Comparison of ENCODE assay signal across 24 mouse cellular contexts in genomic region chr5:125546293-125546692, GRCm38 (mm10). TPM values are rescaled to one million over a fixed set of nuclear protein-coding genes. Genes with fewer than 3 reads are reported as not detected.
DNase-seq lines count a peak whose midpoint lies in the region; ATAC-seq and TF ChIP-seq lines count a peak whose summit lies in the region.
"Had no signal": no experiment of that assay in that cellular context is flagged by ENCODE, and none has a peak within 500 bp of the region (broad histone marks: within the 10 kb centered on the region; RNA-seq: fewer than 3 reads in every experiment).

No protein-coding gene starts in this region.

- no peak for DNase-seq in layer of hippocampus, adult 2 months (ENCODE audit: low spot score in 2 of 2)
- no peak for DNase-seq in layer of hippocampus, postnatal 14 days (ENCODE audit: low spot score in 2 of 2)
- peak; percentile 60 for DNase-seq in ES-CJ7 (ENCODE audit: low read depth, low spot score)
- no peak for DNase-seq in right cerebral cortex, adult 2 months (ENCODE audit: low spot score in 2 of 2)
- DNase-seq in thymus, postnatal 36 days = no peak
- DNase-seq: adrenal gland, postnatal 36 days; cerebellum, adult 18-20 months; cerebellum, postnatal 25 days; embryo, embryonic 11 days; gastrocnemius, postnatal 10 days; heart, adult 11 months; heart, postnatal 4 days; liver, postnatal 0 days; lung, postnatal 10 days; thymus, adult 18-20 months had no signal

- no peak for TF ChIP-seq CTCF in layer of hippocampus, adult 2 months (conservative IDR thresholded peaks at IDR 0.05)
- TF ChIP-seq CTCF in E14TG2a.4 (conservative IDR thresholded peaks at IDR 0.05; ENCODE audit: low read length) = no peak

- no peak overlapping the region for H3K4me2 ChIP-seq in hindbrain, embryonic 16.5 days (ENCODE audit: low read length)
- H3K4me2 ChIP-seq: neural tube, embryonic 12.5 days; stomach, embryonic 15.5 days had no signal

- no peaks in the 10 kb centered on the region for H3K36me3 ChIP-seq in E14TG2a.4 (ENCODE audit: insufficient read depth, low read length)
- H3K36me3 ChIP-seq in hindbrain, embryonic 16.5 days (ENCODE audit: control insufficient read depth, insufficient read depth, low read length) = no peaks in the 10 kb centered on the region
- H3K36me3 ChIP-seq: G1E; neural tube, embryonic 12.5 days; stomach, embryonic 15.5 days had no signal

- H3K9ac ChIP-seq in hindbrain, embryonic 16.5 days (ENCODE audit: low read depth, low read length) = peak overlapping the region; percentile 2; the same call in 1 of the 2 replicates
- H3K9ac ChIP-seq: liver, postnatal 0 days; neural tube, embryonic 12.5 days; stomach, embryonic 15.5 days had no signal

- H3K27ac ChIP-seq in layer of hippocampus, adult 2 months = peak overlapping the region; percentile 59
- H3K27ac ChIP-seq in hindbrain, embryonic 16.5 days (ENCODE audit: low read depth, low read length) = peak overlapping the region; percentile 55; the same call in 1 of the 2 replicates
- H3K27ac ChIP-seq: neural tube, embryonic 12.5 days; stomach, embryonic 15.5 days had no signal

- peaks cover 6% of the 10 kb centered on the region; the same call in 1 of the 2 replicates for H3K27me3 ChIP-seq in E14TG2a.4 (ENCODE audit: insufficient read depth, low read length)
- no peaks in the 10 kb centered on the region for H3K27me3 ChIP-seq in hindbrain, embryonic 16.5 days (replicated peaks; ENCODE audit: control insufficient read depth, insufficient read depth, low read length)
- H3K27me3 ChIP-seq: stomach, embryonic 15.5 days had no signal

- H3K9me3 ChIP-seq in E14TG2a.4 (ENCODE audit: low read length) = no peaks in the 10 kb centered on the region
- no peaks in the 10 kb centered on the region for H3K9me3 ChIP-seq in hindbrain, embryonic 16.5 days (ENCODE audit: control insufficient read depth, low read length)
- H3K9me3 ChIP-seq: neural tube, embryonic 12.5 days; stomach, embryonic 15.5 days had no signal

- no peak overlapping the region for H3K4me3 ChIP-seq in layer of hippocampus, adult 2 months
- peak overlapping the region; percentile 61 for H3K4me3 ChIP-seq in E14TG2a.4 (replicated peaks; ENCODE audit: low read length)
- no peak overlapping the region for H3K4me3 ChIP-seq in hindbrain, embryonic 16.5 days (ENCODE audit: low read length)
- H3K4me3 ChIP-seq: neural tube, embryonic 12.5 days; stomach, embryonic 15.5 days had no signal

- 18% methylated on average over 13 of the region's 13 CpGs for WGBS in hindbrain, embryonic 16.5 days

- ATAC-seq in hindbrain, embryonic 16.5 days = no peak
- ATAC-seq: intestine, embryonic 16.5 days; liver, postnatal 0 days had no signal

- H3K4me1 ChIP-seq in E14TG2a.4 (replicated peaks; ENCODE audit: low read depth, low read length) = peaks cover 61% of the 10 kb centered on the region
- H3K4me1 ChIP-seq in hindbrain, embryonic 16.5 days (ENCODE audit: control insufficient read depth, insufficient read depth, low read depth, low read length) = peaks cover 5% of the 10 kb centered on the region
- H3K4me1 ChIP-seq: stomach, embryonic 15.5 days had no signal

RNA-seq across cellular contexts. Expression of gene Tmem132b, which starts 14.7 kb away (rescaled TPM):
- total RNA-seq in layer of hippocampus, adult 2 months (2021) = 100 to 1,000 TPM; 117 to 127 TPM
- 100 to 1,000 TPM in 1 of 2 experiments, 10 to 100 TPM in 1; 98.9 to 106 TPM for total RNA-seq in layer of hippocampus, postnatal 14 days (2021)
- 3.9 and 4.2 TPM in 2 replicates for polyA plus RNA-seq in hindbrain, embryonic 16.5 days (2015; fragmentation: Nextera tagmentation; extraction: Ambion mirVana)
- total RNA-seq: liver, adult 2 months; megakaryocyte progenitor cell, adult 5-6 weeks had no signal
- polyA plus RNA-seq: G1E; heart, embryonic 14.5 days; liver, adult 2 months; liver, postnatal 0 days had no signal
